Mouse (Mus musculus): ENCODE measurements around the gene Slc25a12. TPM values are rescaled to one million over a fixed set of nuclear protein-coding genes. Genes with fewer than 3 reads are reported as not detected.

Gene Slc25a12
- total RNA-seq, 1 experiment from 2014 or later: 40.6 TPM

DNA sequence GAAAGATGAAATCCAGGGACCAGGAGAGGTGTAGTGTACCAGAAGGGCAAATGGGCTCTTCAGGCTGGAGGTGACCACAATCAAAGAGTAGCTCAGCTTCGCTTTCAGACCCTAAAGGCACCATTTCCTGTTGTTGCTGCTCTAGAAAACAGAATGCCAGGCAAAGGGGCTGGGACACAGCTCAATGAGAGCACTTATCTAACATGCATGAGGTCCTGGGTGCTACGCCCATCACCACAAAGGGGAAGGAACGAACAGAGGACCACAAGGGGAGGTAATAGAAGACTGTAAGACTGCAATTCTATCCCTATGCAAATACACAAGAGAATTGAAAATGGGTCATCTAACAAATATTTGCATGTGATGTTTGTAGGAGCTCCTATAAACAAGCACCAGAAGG, 46.1 kb downstream of the Slc25a12 start:
- no peak for ATAC-seq (ENCODE audit: extremely low read depth, insufficient number of reproducible peaks, low FRiP score, poor library complexity, severe bottlenecking)

- ATAC-seq (ENCODE audit: extremely low read depth, insufficient number of reproducible peaks, low FRiP score, poor library complexity, severe bottlenecking): no peak
Observed at GRCm38 (mm10) chr2:71316116-71316789, 51.3 kb downstream of the Slc25a12 start.

DNA sequence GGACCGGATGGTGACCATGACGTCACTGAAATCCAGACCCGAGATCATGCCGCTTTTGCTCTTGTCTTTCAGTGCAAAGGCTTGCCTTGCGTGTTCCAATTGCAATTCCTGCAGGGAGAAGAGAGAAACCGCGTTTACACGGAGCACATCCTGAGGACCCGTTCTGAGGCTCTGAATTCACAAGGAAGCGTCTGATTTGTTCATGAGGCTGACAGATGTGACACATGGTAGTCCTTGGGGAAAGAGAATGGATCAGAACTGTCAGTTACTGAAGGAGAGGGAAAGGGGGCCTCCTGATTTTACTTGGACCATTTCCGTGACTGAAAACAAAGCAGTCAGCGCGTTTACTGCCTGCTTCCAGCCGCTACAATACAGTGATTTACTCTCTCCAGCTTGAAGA, 52.5 kb downstream of the Slc25a12 start:
- ATAC-seq (ENCODE audit: extremely low read depth, insufficient number of reproducible peaks, low FRiP score, poor library complexity, severe bottlenecking): no peak

DNA sequence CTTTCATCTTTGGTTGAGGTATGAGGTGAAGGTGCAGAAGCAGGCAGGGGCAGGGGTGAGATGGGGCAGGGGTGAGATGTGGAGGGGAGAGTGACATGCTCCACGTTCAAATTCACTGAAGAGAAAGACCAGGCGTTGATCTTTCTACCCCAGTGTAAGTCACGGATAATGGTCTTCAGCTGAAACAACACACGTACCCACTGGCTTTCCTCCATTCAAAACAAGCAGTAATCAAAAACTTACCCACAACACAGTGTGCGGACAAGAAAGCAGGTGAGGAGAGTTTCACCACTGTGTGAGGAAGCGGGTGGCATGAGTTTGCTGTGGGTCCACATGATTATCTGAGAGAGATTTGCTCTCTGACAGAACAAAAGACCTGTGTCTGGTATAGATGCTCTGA, 53.5 kb downstream of the Slc25a12 start:
- ATAC-seq (ENCODE audit: extremely low read depth, insufficient number of reproducible peaks, low FRiP score, poor library complexity, severe bottlenecking): no peak

DNA sequence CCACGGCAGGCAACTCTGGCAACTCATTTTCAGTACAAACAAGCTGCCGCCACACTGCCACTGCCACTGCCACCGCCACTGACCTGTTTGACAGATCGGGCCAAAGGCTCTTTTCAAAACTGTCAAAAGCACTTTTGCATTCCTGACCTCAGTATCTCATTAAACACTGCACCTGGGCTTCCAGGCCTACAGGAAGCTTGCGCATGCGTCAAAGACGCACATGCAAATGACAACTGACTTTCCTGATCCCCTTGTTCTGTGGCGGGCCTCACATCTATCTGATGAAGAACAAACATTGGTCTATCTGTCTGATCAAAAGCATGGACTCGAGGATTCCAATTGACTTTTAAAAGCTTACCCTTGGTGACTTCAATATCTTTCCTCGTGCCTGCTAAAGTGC, 55.5 kb downstream of the Slc25a12 start:
- ATAC-seq (ENCODE audit: extremely low read depth, insufficient number of reproducible peaks, low FRiP score, poor library complexity, severe bottlenecking): no peak

GRCm38 (mm10) chr2:71309726-71310125, 57.8 kb downstream of the Slc25a12 start:
- no peak for ATAC-seq (ENCODE audit: extremely low read depth, insufficient number of reproducible peaks, low FRiP score, poor library complexity, severe bottlenecking)

DNA sequence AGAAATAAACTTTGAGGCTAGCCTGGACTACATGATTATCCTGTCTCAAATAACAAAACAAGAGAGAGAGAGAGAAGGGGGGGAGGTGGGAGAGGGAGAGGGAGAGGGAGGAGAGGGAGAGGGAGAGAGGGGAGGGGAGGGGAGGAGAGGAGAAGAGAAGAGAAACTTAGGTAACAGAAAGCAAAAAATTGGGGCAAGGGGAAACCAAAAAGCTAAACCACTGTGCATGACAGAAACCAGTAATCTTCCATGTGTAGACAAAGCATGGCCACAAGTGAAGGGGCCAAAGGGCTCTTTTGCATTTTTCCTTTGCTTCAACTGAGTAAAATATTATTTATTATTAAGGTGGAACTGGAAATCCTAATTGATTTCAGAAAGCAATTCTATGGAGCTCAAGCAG, 61.2 kb downstream of the Slc25a12 start:
- ATAC-seq (ENCODE audit: extremely low read depth, insufficient number of reproducible peaks, low FRiP score, poor library complexity, severe bottlenecking): no peak

GRCm38 (mm10) chr2:71304821-71305220, 62.7 kb downstream of the Slc25a12 start:
- ATAC-seq (ENCODE audit: extremely low read depth, insufficient number of reproducible peaks, low FRiP score, poor library complexity, severe bottlenecking): no peak

GRCm38 (mm10) chr2:71303221-71303620, 64.3 kb downstream of the Slc25a12 start:
- ATAC-seq (ENCODE audit: extremely low read depth, insufficient number of reproducible peaks, low FRiP score, poor library complexity, severe bottlenecking): no peak

- ATAC-seq (ENCODE audit: extremely low read depth, insufficient number of reproducible peaks, low FRiP score, poor library complexity, severe bottlenecking): no peak
Observed at GRCm38 (mm10) chr2:71302156-71302663, 65.3 kb downstream of the Slc25a12 start.

DNA sequence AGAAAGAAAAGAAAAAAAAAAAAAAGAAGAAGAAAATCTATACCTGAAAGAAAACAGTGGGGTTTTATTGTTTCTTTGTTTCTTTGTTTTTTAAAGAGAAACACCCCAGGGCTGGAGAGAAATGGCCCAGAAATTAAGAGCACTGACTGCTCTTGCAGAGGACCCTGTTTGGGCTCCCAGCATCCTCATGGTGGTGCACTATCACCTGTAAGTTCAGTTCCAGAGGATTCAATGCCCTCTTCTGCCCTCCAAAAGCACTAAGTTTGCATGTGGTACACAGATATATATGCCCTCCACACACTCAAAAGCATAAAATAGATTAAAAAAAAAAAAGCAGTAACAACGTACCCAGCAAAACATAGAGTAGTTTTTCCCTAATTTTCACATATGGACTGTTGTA, 68.8 kb downstream of the Slc25a12 start:
- no peak for ATAC-seq (ENCODE audit: extremely low read depth, insufficient number of reproducible peaks, low FRiP score, poor library complexity, severe bottlenecking)

GRCm38 (mm10) chr2:71297501-71297900, 70.0 kb downstream of the Slc25a12 start:
- no peak for ATAC-seq (ENCODE audit: extremely low read depth, insufficient number of reproducible peaks, low FRiP score, poor library complexity, severe bottlenecking)

DNA sequence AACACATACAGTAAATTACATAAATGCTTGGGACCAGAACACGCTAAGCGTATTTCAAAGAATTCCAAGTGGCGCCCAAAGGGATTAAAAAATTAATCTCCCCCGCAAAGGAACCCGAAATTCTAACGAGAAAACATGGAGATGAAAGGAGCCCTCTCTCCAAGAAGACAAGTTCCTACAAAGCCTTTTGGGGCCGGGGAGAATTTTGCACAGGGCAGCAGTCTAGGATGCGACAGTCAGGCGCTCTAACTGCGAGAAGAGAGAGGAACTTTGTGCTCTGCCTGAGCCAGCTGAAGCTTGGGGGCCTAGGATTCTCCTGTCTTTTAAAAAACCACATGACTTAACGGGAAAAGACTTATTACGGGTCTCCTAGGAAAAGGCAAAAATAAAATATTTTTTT, 71.7 kb downstream of the Slc25a12 start:
- ATAC-seq (ENCODE audit: extremely low read depth, insufficient number of reproducible peaks, low FRiP score, poor library complexity, severe bottlenecking): no peak

- no peak for ATAC-seq (ENCODE audit: extremely low read depth, insufficient number of reproducible peaks, low FRiP score, poor library complexity, severe bottlenecking)
Observed at GRCm38 (mm10) chr2:71294489-71294888, 73.1 kb downstream of the Slc25a12 start.

- no peak for ATAC-seq (ENCODE audit: extremely low read depth, insufficient number of reproducible peaks, low FRiP score, poor library complexity, severe bottlenecking)
Observed at GRCm38 (mm10) chr2:71293983-71294382, 73.6 kb downstream of the Slc25a12 start.

DNA sequence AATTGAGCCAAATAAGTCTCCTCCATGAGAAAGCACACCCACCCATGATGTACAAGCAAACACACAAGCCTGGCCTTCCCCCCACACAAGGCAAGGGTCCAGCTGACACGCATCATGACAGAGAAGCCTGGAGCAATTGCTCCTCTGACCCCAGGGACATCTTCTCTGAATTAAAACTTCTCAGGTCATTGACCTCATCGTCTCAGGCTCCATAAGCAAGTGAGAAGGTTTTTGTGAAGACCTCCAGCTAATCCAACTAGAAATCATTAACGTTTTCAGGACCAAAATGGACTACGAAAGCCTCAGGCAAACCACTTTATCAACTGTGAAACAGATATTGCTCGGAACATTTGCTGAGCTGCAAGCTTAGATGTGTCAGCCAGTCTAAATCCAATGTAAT, 76.0 kb downstream of the Slc25a12 start:
- ATAC-seq (ENCODE audit: extremely low read depth, insufficient number of reproducible peaks, low FRiP score, poor library complexity, severe bottlenecking): no peak

DNA sequence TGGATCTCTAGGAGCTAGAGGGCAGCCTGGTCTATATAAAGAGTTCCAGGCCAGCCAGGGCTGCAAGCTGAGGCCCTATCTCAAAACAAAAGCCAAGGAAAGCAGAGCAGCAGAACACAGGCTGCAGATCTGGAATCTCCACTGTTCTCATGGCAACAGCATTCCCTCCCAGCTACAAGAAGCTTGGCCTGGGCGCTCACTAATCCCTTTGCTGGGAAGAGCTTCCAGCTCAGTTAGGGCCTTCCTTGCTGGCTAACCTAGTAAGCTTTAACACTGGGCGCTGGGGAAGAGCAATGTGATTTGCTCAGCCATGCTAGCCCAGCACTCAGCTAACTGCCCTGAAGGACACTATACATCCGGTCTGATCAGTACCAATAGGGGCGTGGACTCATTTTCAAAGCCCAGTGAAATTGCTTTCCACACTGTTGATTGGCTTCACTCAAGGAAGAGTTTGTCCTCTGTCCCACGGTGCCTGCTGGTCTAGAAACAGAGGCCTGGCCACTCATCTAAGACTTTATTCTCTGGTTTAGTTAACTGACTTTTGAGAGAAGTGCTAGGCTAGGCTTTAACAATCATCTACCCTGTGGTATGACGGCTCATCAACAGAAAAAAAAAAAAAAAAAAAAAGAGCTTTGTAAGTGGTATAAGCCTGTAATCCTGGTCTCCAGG, 77.3 kb downstream of the Slc25a12 start:
- ATAC-seq (ENCODE audit: extremely low read depth, insufficient number of reproducible peaks, low FRiP score, poor library complexity, severe bottlenecking): no peak

DNA sequence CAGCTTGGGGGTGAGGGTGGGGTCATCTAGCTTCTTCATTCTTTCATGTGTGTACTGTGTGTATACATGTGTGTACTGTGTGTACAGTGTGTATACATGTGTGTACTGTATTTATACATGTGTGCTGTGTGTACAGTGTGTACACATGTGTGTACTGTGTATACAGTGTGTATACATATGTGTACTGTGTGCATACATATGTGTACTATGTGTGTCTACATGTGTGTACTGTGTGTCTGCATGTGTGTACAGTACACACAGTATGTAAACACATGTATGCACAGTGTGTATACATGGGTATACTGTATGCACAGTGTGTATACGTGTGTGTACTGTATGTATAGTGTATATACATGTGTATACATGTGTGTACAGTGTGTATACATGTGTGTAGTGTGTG, 85.6 kb downstream of the Slc25a12 start:
- ATAC-seq (ENCODE audit: extremely low read depth, insufficient number of reproducible peaks, low FRiP score, poor library complexity, severe bottlenecking): no peak

GRCm38 (mm10) chr2:71278791-71279775, 88.5 kb downstream of the Slc25a12 start:
- ATAC-seq (ENCODE audit: extremely low read depth, insufficient number of reproducible peaks, low FRiP score, poor library complexity, severe bottlenecking): no peak

All from neutrophil, adult 5-6 weeks (primary cell).